Mouse (Mus musculus): ENCODE measurements around the gene Slc25a40. TPM values are rescaled to one million over a fixed set of nuclear protein-coding genes. Genes with fewer than 3 reads are reported as not detected.

Slc25a40 gene
- 9.7 and 11.1 TPM in 2 replicates for polyA plus RNA-seq (2015; fragmentation: Nextera tagmentation; extraction: Ambion mirVana)

- peak within 1 kb of the TSS; percentile 80 for H3K9ac ChIP-seq (replicated peaks; ENCODE audit: low read depth, low read length)
- H3K4me3 ChIP-seq (replicated peaks; ENCODE audit: low read length): peak within 1 kb of the TSS; percentile 85
- H3K27ac ChIP-seq (ENCODE audit: low read length): peak within 1 kb of the TSS; percentile 56; the same call in 1 of the 2 replicates
- no peaks in the 10 kb centered on the region for H3K9me3 ChIP-seq (ENCODE audit: control insufficient read depth, low read length)
- ATAC-seq: peak; percentile 98
- H3K36me3 ChIP-seq (ENCODE audit: control insufficient read depth, insufficient read depth): 0 out of 2 replicates have a peak, but pooled peaks cover 4% of the 10 kb centered on the region
- H3K4me1 ChIP-seq (replicated peaks; ENCODE audit: control insufficient read depth, insufficient read depth, low read length): peaks cover 9% of the 10 kb centered on the region
- no peaks in the 10 kb centered on the region for H3K27me3 ChIP-seq (replicated peaks; ENCODE audit: control insufficient read depth, insufficient read depth, low read length)
- peak within 1 kb of the TSS; percentile 59 for H3K4me2 ChIP-seq (ENCODE audit: low read length)
- under 1% methylated on average over 92 of the region's 93 CpGs for WGBS
Observed at GRCm38 (mm10) chr5:8422157-8422931, at the start of gene Slc25a40, which contains the start of gene Dbf4. TSS of gene Slc25a40 (plus strand) at chr5:8422850. TSS of gene Dbf4 (minus strand) at chr5:8422716.

GRCm38 (mm10) chr5:8373415-8373814 is 49.2 kb upstream of the Slc25a40 start:
- H3K4me2 ChIP-seq (ENCODE audit: low read length): no peak overlapping the region
- no peaks in the 10 kb centered on the region for H3K4me1 ChIP-seq (replicated peaks; ENCODE audit: control insufficient read depth, insufficient read depth, low read length)
- no peaks in the 10 kb centered on the region for H3K27me3 ChIP-seq (replicated peaks; ENCODE audit: control insufficient read depth, insufficient read depth, low read length)
- H3K27ac ChIP-seq (ENCODE audit: low read length): no peak overlapping the region
- H3K9ac ChIP-seq (replicated peaks; ENCODE audit: low read depth, low read length): no peak overlapping the region
- no peak for ATAC-seq
- H3K9me3 ChIP-seq (ENCODE audit: control insufficient read depth, low read length): no peaks in the 10 kb centered on the region
- H3K36me3 ChIP-seq (ENCODE audit: control insufficient read depth, insufficient read depth): no peaks in the 10 kb centered on the region
- 74% methylated on average over 4 of the region's 4 CpGs for WGBS
- no peak overlapping the region for H3K4me3 ChIP-seq (replicated peaks; ENCODE audit: low read length)

- Histone ChIP-seq H3K4me2 (ENCODE audit: low read length) (no peak overlapping the region), H3K9me3 (ENCODE audit: control insufficient read depth, low read length) (no peaks in the 10 kb centered on the region), H3K4me1 (replicated peaks; ENCODE audit: control insufficient read depth, insufficient read depth, low read length) (no peaks in the 10 kb centered on the region), H3K4me3 (replicated peaks; ENCODE audit: low read length) (no peak overlapping the region), H3K36me3 (ENCODE audit: control insufficient read depth, insufficient read depth) (no peaks in the 10 kb centered on the region), H3K27ac (ENCODE audit: low read length) (no peak overlapping the region), H3K9ac (replicated peaks; ENCODE audit: low read depth, low read length) (no peak overlapping the region), H3K27me3 (replicated peaks; ENCODE audit: control insufficient read depth, insufficient read depth, low read length) (no peaks in the 10 kb centered on the region)
- no peak for ATAC-seq
- 87% methylated on average over 5 of the region's 5 CpGs for WGBS
Observed at GRCm38 (mm10) chr5:8374297-8374906, 48.2 kb upstream of the Slc25a40 start.

- Histone ChIP-seq H3K9ac (replicated peaks; ENCODE audit: low read depth, low read length) (no peak overlapping the region), H3K9me3 (ENCODE audit: control insufficient read depth, low read length) (no peaks in the 10 kb centered on the region), H3K36me3 (ENCODE audit: control insufficient read depth, insufficient read depth) (peaks cover 11% of the 10 kb centered on the region), H3K27ac (ENCODE audit: low read length) (no peak overlapping the region), H3K4me3 (replicated peaks; ENCODE audit: low read length) (no peak overlapping the region), H3K27me3 (replicated peaks; ENCODE audit: control insufficient read depth, insufficient read depth, low read length) (no peaks in the 10 kb centered on the region), H3K4me1 (replicated peaks; ENCODE audit: control insufficient read depth, insufficient read depth, low read length) (no peaks in the 10 kb centered on the region), H3K4me2 (ENCODE audit: low read length) (no peak overlapping the region)
- WGBS: 77% methylated on average over 1 of the region's 1 CpGs
- ATAC-seq: no peak
Observed at GRCm38 (mm10) chr5:8393891-8394583, 28.6 kb upstream of the Slc25a40 start.

GRCm38 (mm10) chr5:8397587-8398249 is 24.9 kb upstream of the Slc25a40 start:
- no peaks in the 10 kb centered on the region for H3K27me3 ChIP-seq (replicated peaks; ENCODE audit: control insufficient read depth, insufficient read depth, low read length)
- H3K4me2 ChIP-seq (ENCODE audit: low read length): no peak overlapping the region
- ATAC-seq: no peak
- H3K9ac ChIP-seq (replicated peaks; ENCODE audit: low read depth, low read length): no peak overlapping the region
- WGBS: 93% methylated on average over 13 of the region's 13 CpGs
- H3K27ac ChIP-seq (ENCODE audit: low read length): no peak overlapping the region
- no peaks in the 10 kb centered on the region for H3K9me3 ChIP-seq (ENCODE audit: control insufficient read depth, low read length)
- H3K4me3 ChIP-seq (replicated peaks; ENCODE audit: low read length): no peak overlapping the region
- no peaks in the 10 kb centered on the region for H3K4me1 ChIP-seq (replicated peaks; ENCODE audit: control insufficient read depth, insufficient read depth, low read length)
- peaks cover 15% of the 10 kb centered on the region for H3K36me3 ChIP-seq (ENCODE audit: control insufficient read depth, insufficient read depth)

- no peaks in the 10 kb centered on the region for H3K4me1 ChIP-seq (replicated peaks; ENCODE audit: control insufficient read depth, insufficient read depth, low read length)
- H3K4me2 ChIP-seq (ENCODE audit: low read length): no peak overlapping the region
- H3K27me3 ChIP-seq (replicated peaks; ENCODE audit: control insufficient read depth, insufficient read depth, low read length): no peaks in the 10 kb centered on the region
- WGBS: 88% methylated on average over 4 of the region's 4 CpGs
- H3K9ac ChIP-seq (replicated peaks; ENCODE audit: low read depth, low read length): no peak overlapping the region
- H3K4me3 ChIP-seq (replicated peaks; ENCODE audit: low read length): no peak overlapping the region
- no peak for ATAC-seq
- no peaks in the 10 kb centered on the region for H3K9me3 ChIP-seq (ENCODE audit: control insufficient read depth, low read length)
- H3K27ac ChIP-seq (ENCODE audit: low read length): no peak overlapping the region
- H3K36me3 ChIP-seq (ENCODE audit: control insufficient read depth, insufficient read depth): 0 out of 2 replicates have a peak, but pooled peaks cover 2% of the 10 kb centered on the region
Observed at GRCm38 (mm10) chr5:8408746-8409145, 13.9 kb upstream of the Slc25a40 start.

GRCm38 (mm10) chr5:8416683-8417413 is 5.8 kb upstream of the Slc25a40 start:
- Histone ChIP-seq H3K4me2 (ENCODE audit: low read length) (no peak overlapping the region), H3K36me3 (ENCODE audit: control insufficient read depth, insufficient read depth) (peaks cover 4% of the 10 kb centered on the region; the same call in 1 of the 2 replicates), H3K4me3 (replicated peaks; ENCODE audit: low read length) (no peak overlapping the region), H3K27ac (ENCODE audit: low read length) (no peak overlapping the region), H3K4me1 (replicated peaks; ENCODE audit: control insufficient read depth, insufficient read depth, low read length) (peaks cover 3% of the 10 kb centered on the region; the same call in 1 of the 2 replicates), H3K9ac (replicated peaks; ENCODE audit: low read depth, low read length) (no peak overlapping the region), H3K27me3 (replicated peaks; ENCODE audit: control insufficient read depth, insufficient read depth, low read length) (no peaks in the 10 kb centered on the region), H3K9me3 (ENCODE audit: control insufficient read depth, low read length) (no peaks in the 10 kb centered on the region)
- WGBS: 82% methylated on average over 3 of the region's 3 CpGs
- ATAC-seq: no peak

- no peak for ATAC-seq
- Histone ChIP-seq H3K4me3 (replicated peaks; ENCODE audit: low read length) (no peak overlapping the region), H3K4me2 (ENCODE audit: low read length) (no peak overlapping the region), H3K4me1 (replicated peaks; ENCODE audit: control insufficient read depth, insufficient read depth, low read length) (peaks cover 3% of the 10 kb centered on the region; the same call in 1 of the 2 replicates), H3K9ac (replicated peaks; ENCODE audit: low read depth, low read length) (no peak overlapping the region), H3K9me3 (ENCODE audit: control insufficient read depth, low read length) (no peaks in the 10 kb centered on the region), H3K27ac (ENCODE audit: low read length) (no peak overlapping the region), H3K27me3 (replicated peaks; ENCODE audit: control insufficient read depth, insufficient read depth, low read length) (no peaks in the 10 kb centered on the region), H3K36me3 (ENCODE audit: control insufficient read depth, insufficient read depth) (peaks cover 4% of the 10 kb centered on the region; the same call in 1 of the 2 replicates)
- WGBS: 42% methylated on average over 1 of the region's 1 CpGs
Observed at GRCm38 (mm10) chr5:8417443-8417842, 5.2 kb upstream of the Slc25a40 start.
